Mouse (Mus musculus) limb, embryonic 13.5 days (tissue): ENCODE data around the gene Tmcc3. TPM values are rescaled to one million over a fixed set of nuclear protein-coding genes. Genes with fewer than 3 reads are reported as not detected.

Source experiments
- ATAC-seq: fragments of 200-750 bp; cut with Nextera tagmentation; 2 replicates; pipeline ENCODE4 v1.8.0; 2017; ENCODE audit warnings: low read depth, moderate number of reproducible peaks, moderate TSS enrichment; ENCODE audit not compliant: low FRiP score
- H3K27ac ChIP-seq: fragments of 300-500 bp; sonication (generic); 2 replicates; pipeline ENCODE4 v1.5.1; 2015; ENCODE audit warnings: inconsistent platforms, mild to moderate bottlenecking, moderate library complexity
- H3K27me3 ChIP-seq: fragments of 300-500 bp; sonication (generic); 2 replicates; pipeline ENCODE4 v1.6.1; 2015; ENCODE audit warnings: mild to moderate bottlenecking, inconsistent platforms
- H3K36me3 ChIP-seq: fragments of 300-500 bp; sonication (generic); 2 replicates; pipeline ENCODE4 v1.6.1; 2015; ENCODE audit warnings: inconsistent platforms, mild to moderate bottlenecking, moderate library complexity
- H3K4me1 ChIP-seq: fragments of 300-500 bp; sonication (generic); 2 replicates; pipeline ENCODE4 v1.6.1; 2015; ENCODE audit warnings: inconsistent platforms
- H3K4me2 ChIP-seq: fragments of 300-500 bp; sonication (generic); replicated peaks from 2 replicates; pipeline ENCODE4 v1.6.1; 2015; ENCODE audit warnings: inconsistent platforms, mild to moderate bottlenecking, moderate library complexity
- H3K4me3 ChIP-seq: fragments of 300-500 bp; sonication (generic); 2 replicates; pipeline ENCODE4 v1.5.1; 2015; ENCODE audit warnings: moderate library complexity, mild to moderate bottlenecking, inconsistent platforms
- H3K9ac ChIP-seq: fragments of 300-500 bp; sonication (generic); 2 replicates; pipeline ENCODE4 v1.6.1; 2015; ENCODE audit warnings: mild to moderate bottlenecking, inconsistent platforms
- H3K9me3 ChIP-seq: fragments of 300-500 bp; sonication (generic); 2 replicates; pipeline ENCODE4 v1.6.1; 2016; ENCODE audit warnings: inconsistent platforms
- WGBS: fragments of 180-500 bp; shearing (Covaris S2); methylation state at CpG from one replicate; pipeline ENCODE4 v1.1.7; 2015; 5-methylcytosine and 5-hydroxymethylcytosine counted together
- polyA plus RNA-seq: library from polyadenylated mRNA; unstranded; fragments of >200 nt; fragmentation: Nextera tagmentation; extraction: Ambion mirVana; gene quantifications from 2 replicates; pipeline ENCODE4 v1.2.1, GENCODE M21; 2015

Tmcc3 gene
- polyA plus RNA-seq, 1 experiment from 2014 or later, result 15.4 TPM

- Histone ChIP-seq H3K4me1 (peaks cover 4% of the 10 kb centered on the region; the same call in 1 of the 2 replicates), H3K27me3 (peaks cover 5% of the 10 kb centered on the region; the same call in 1 of the 2 replicates), H3K27ac (no peak within 1 kb of the TSS), H3K4me2 (no peak within 1 kb of the TSS), H3K36me3 (no peaks in the 10 kb centered on the region), H3K4me3 (no peak within 1 kb of the TSS), H3K9me3 (no peaks in the 10 kb centered on the region), H3K9ac (no peak within 1 kb of the TSS)
- ATAC-seq, result no peak
- 38% methylated on average over 3 of the region's 3 CpGs for WGBS
Measured at GRCm38 (mm10) chr10:94298471-94298870, 13.3 kb upstream of the Tmcc3 start, which contains the start of gene Gm4792. Gene Gm4792, minus strand, starts transcription at chr10:94298703.

- Histone ChIP-seq H3K4me1 (peaks cover 4% of the 10 kb centered on the region; the same call in 1 of the 2 replicates), H3K4me3 (no peak overlapping the region), H3K27ac (no peak overlapping the region), H3K9ac (no peak overlapping the region), H3K9me3 (no peaks in the 10 kb centered on the region), H3K27me3 (peaks cover 5% of the 10 kb centered on the region; the same call in 1 of the 2 replicates), H3K4me2 (no peak overlapping the region), H3K36me3 (no peaks in the 10 kb centered on the region)
- ATAC-seq, result no peak
- WGBS, result 91% methylated on average over 2 of the region's 2 CpGs
Measured at GRCm38 (mm10) chr10:94299301-94299700, 12.4 kb upstream of the Tmcc3 start.

GRCm38 (mm10) chr10:94304064-94304657, 7.6 kb upstream of the Tmcc3 start:
- Histone ChIP-seq H3K9ac (no peak overlapping the region), H3K4me2 (no peak overlapping the region), H3K9me3 (no peaks in the 10 kb centered on the region; the same call in 1 of the 2 replicates), H3K27me3 (no peaks in the 10 kb centered on the region), H3K4me3 (no peak overlapping the region), H3K4me1 (no peaks in the 10 kb centered on the region), H3K36me3 (no peaks in the 10 kb centered on the region), H3K27ac (no peak overlapping the region)
- 80% methylated on average over 9 of the region's 9 CpGs for WGBS
- no peak for ATAC-seq

GRCm38 (mm10) chr10:94305526-94305925, 6.2 kb upstream of the Tmcc3 start:
- no peaks in the 10 kb centered on the region for H3K4me1 ChIP-seq
- H3K27ac ChIP-seq, result no peak overlapping the region
- H3K4me2 ChIP-seq, result no peak overlapping the region
- no peak for ATAC-seq
- H3K36me3 ChIP-seq, result no peaks in the 10 kb centered on the region
- H3K27me3 ChIP-seq, result peaks cover 7% of the 10 kb centered on the region
- no peak overlapping the region for H3K9ac ChIP-seq
- no peak overlapping the region for H3K4me3 ChIP-seq
- 50% methylated on average over 5 of the region's 5 CpGs for WGBS
- H3K9me3 ChIP-seq, result no peaks in the 10 kb centered on the region; the same call in 1 of the 2 replicates

GRCm38 (mm10) chr10:94310499-94311267, 1.1 kb upstream of the Tmcc3 start:
- Histone ChIP-seq H3K4me2 (no peak overlapping the region), H3K27me3 (peaks cover 44% of the 10 kb centered on the region), H3K36me3 (no peaks in the 10 kb centered on the region), H3K9me3 (no peaks in the 10 kb centered on the region; the same call in 1 of the 2 replicates), H3K4me1 (peaks cover 13% of the 10 kb centered on the region), H3K27ac (no peak overlapping the region), H3K9ac (no peak overlapping the region), H3K4me3 (no peak overlapping the region)
- WGBS, result 47% methylated on average over 9 of the region's 9 CpGs
- no peak for ATAC-seq

- peak; percentile 28; the same call in 1 of the 2 replicates for ATAC-seq
- Histone ChIP-seq H3K9me3 (no peaks in the 10 kb centered on the region; the same call in 1 of the 2 replicates), H3K27me3 (peaks cover 44% of the 10 kb centered on the region), H3K36me3 (no peaks in the 10 kb centered on the region), H3K4me2 (peak overlapping the region; percentile 95), H3K4me1 (peaks cover 13% of the 10 kb centered on the region), H3K9ac (peak overlapping the region; percentile 58), H3K4me3 (peak overlapping the region; percentile 47), H3K27ac (no peak overlapping the region)
- 1% methylated on average over 45 of the region's 45 CpGs for WGBS
Measured at GRCm38 (mm10) chr10:94312007-94312715, 412 bp downstream of the Tmcc3 start.

GRCm38 (mm10) chr10:94313146-94313545, 1.4 kb downstream of the Tmcc3 start:
- no peaks in the 10 kb centered on the region; the same call in 1 of the 2 replicates for H3K9me3 ChIP-seq
- H3K4me3 ChIP-seq, result no peak overlapping the region
- no peak overlapping the region for H3K27ac ChIP-seq
- H3K9ac ChIP-seq, result no peak overlapping the region
- WGBS, result 83% methylated on average over 4 of the region's 4 CpGs
- H3K36me3 ChIP-seq, result no peaks in the 10 kb centered on the region
- no peak overlapping the region for H3K4me2 ChIP-seq
- H3K4me1 ChIP-seq, result peaks cover 13% of the 10 kb centered on the region
- no peak for ATAC-seq
- H3K27me3 ChIP-seq, result peaks cover 44% of the 10 kb centered on the region

- no peak overlapping the region for H3K9ac ChIP-seq
- no peaks in the 10 kb centered on the region for H3K9me3 ChIP-seq
- 51% methylated on average over 4 of the region's 4 CpGs for WGBS
- no peak for ATAC-seq
- no peaks in the 10 kb centered on the region for H3K36me3 ChIP-seq
- H3K4me1 ChIP-seq, result no peaks in the 10 kb centered on the region
- H3K27me3 ChIP-seq, result peaks cover 6% of the 10 kb centered on the region
- no peak overlapping the region for H3K4me2 ChIP-seq
- no peak overlapping the region for H3K27ac ChIP-seq
- H3K4me3 ChIP-seq, result no peak overlapping the region
Measured at GRCm38 (mm10) chr10:94318574-94318973, 6.8 kb downstream of the Tmcc3 start.

GRCm38 (mm10) chr10:94329962-94330361, 18.2 kb downstream of the Tmcc3 start:
- no peak for ATAC-seq

GRCm38 (mm10) chr10:94332358-94333137, 20.8 kb downstream of the Tmcc3 start:
- Histone ChIP-seq H3K27me3 (no peaks in the 10 kb centered on the region), H3K4me3 (no peak overlapping the region), H3K27ac (no peak overlapping the region), H3K9ac (no peak overlapping the region), H3K4me2 (no peak overlapping the region), H3K4me1 (peaks cover 15% of the 10 kb centered on the region), H3K9me3 (no peaks in the 10 kb centered on the region), H3K36me3 (no peaks in the 10 kb centered on the region)
- 84% methylated on average over 16 of the region's 16 CpGs for WGBS
- ATAC-seq, result no peak

More at GRCm38 (mm10) chr10:94329962-94330361, 18.2 kb downstream of the Tmcc3 start:
- H3K4me3 ChIP-seq, result no peak overlapping the region
- H3K27me3 ChIP-seq, result no peaks in the 10 kb centered on the region
- 44% methylated on average over 5 of the region's 5 CpGs for WGBS
- no peak overlapping the region for H3K27ac ChIP-seq
- no peaks in the 10 kb centered on the region for H3K9me3 ChIP-seq
- H3K4me2 ChIP-seq, result no peak overlapping the region
- H3K36me3 ChIP-seq, result no peaks in the 10 kb centered on the region
- H3K9ac ChIP-seq, result no peak overlapping the region
- H3K4me1 ChIP-seq, result peaks cover 8% of the 10 kb centered on the region

- H3K36me3 ChIP-seq, result no peaks in the 10 kb centered on the region
- no peaks in the 10 kb centered on the region for H3K9me3 ChIP-seq
- no peak overlapping the region for H3K4me2 ChIP-seq
- peaks cover 15% of the 10 kb centered on the region for H3K4me1 ChIP-seq
- no peak overlapping the region for H3K27ac ChIP-seq
- 85% methylated on average over 8 of the region's 8 CpGs for WGBS
- H3K9ac ChIP-seq, result no peak overlapping the region
- ATAC-seq, result no peak
- H3K4me3 ChIP-seq, result no peak overlapping the region
- H3K27me3 ChIP-seq, result no peaks in the 10 kb centered on the region
Measured at GRCm38 (mm10) chr10:94333328-94333727, 21.6 kb downstream of the Tmcc3 start.
